In genomic region chr13:19603719-19604118, GRCm38 (mm10) we compare ENCODE assay signal across 22 mouse cellular contexts. TPM values are rescaled to one million over a fixed set of nuclear protein-coding genes. Genes with fewer than 3 reads are reported as not detected.
DNase-seq lines count a peak whose midpoint lies in the region; ATAC-seq and TF ChIP-seq lines count a peak whose summit lies in the region.
"Had no signal": no experiment of that assay in that cellular context is flagged by ENCODE, and none has a peak within 500 bp of the region (broad histone marks: within the 10 kb centered on the region; RNA-seq: fewer than 3 reads in every experiment).

No protein-coding gene starts in this region.

- TF ChIP-seq POLR2A in lung, adult 2 months (IDR thresholded peaks at IDR 0.05; ENCODE audit: borderline replicate concordance, extremely low read depth, low read depth, low read length) = no peak

- H3K27me3 ChIP-seq in lung, embryonic 16.5 days (ENCODE audit: control insufficient read depth, insufficient read depth, low read depth, low read length) = no peaks in the 10 kb centered on the region
- H3K27me3 ChIP-seq: embryonic facial prominence, embryonic 13.5 days; embryonic facial prominence, embryonic 15.5 days; forebrain, embryonic 12.5 days had no signal

- H3K9me3 ChIP-seq in lung, embryonic 16.5 days (ENCODE audit: control insufficient read depth, low read length) = no peaks in the 10 kb centered on the region
- H3K9me3 ChIP-seq: embryonic facial prominence, embryonic 13.5 days; embryonic facial prominence, embryonic 15.5 days; forebrain, embryonic 10.5 days; forebrain, embryonic 12.5 days had no signal

- no peak overlapping the region for H3K27ac ChIP-seq in lung, embryonic 16.5 days (ENCODE audit: low read length)
- H3K27ac ChIP-seq: embryonic facial prominence, embryonic 13.5 days; embryonic facial prominence, embryonic 15.5 days; forebrain, embryonic 10.5 days; forebrain, embryonic 12.5 days had no signal

- H3K4me1 ChIP-seq in lung, embryonic 16.5 days (replicated peaks; ENCODE audit: control insufficient read depth, insufficient read depth, low read length) = no peaks in the 10 kb centered on the region
- no peaks in the 10 kb centered on the region for H3K4me1 ChIP-seq in lung, adult 2 months (ENCODE audit: control insufficient read depth, insufficient read depth, low read length)
- H3K4me1 ChIP-seq: embryonic facial prominence, embryonic 13.5 days; embryonic facial prominence, embryonic 15.5 days; forebrain, embryonic 10.5 days; forebrain, embryonic 12.5 days had no signal

- TF ChIP-seq CTCF in lung, adult 2 months (IDR thresholded peaks at IDR 0.05; ENCODE audit: insufficient read depth, low read length) = no peak

- no peak overlapping the region for H3K9ac ChIP-seq in lung, embryonic 16.5 days (ENCODE audit: low read length)
- H3K9ac ChIP-seq: embryonic facial prominence, embryonic 13.5 days; embryonic facial prominence, embryonic 15.5 days; forebrain, embryonic 12.5 days had no signal

- no peaks in the 10 kb centered on the region for H3K36me3 ChIP-seq in lung, embryonic 16.5 days (ENCODE audit: control insufficient read depth, insufficient read depth, low read length)
- H3K36me3 ChIP-seq: embryonic facial prominence, embryonic 13.5 days; embryonic facial prominence, embryonic 15.5 days; forebrain, embryonic 10.5 days; forebrain, embryonic 12.5 days had no signal

- peak; percentile 23; the same call in 1 of the 2 replicates for ATAC-seq in lung, embryonic 16.5 days (ENCODE audit: low read depth)
- ATAC-seq: forebrain, embryonic 14.5 days had no signal

- DNase-seq in lung, postnatal 14 days = no peak
- peak; percentile 23 for DNase-seq in lung, postnatal 25 days (ENCODE audit: low spot score)
- no peak for DNase-seq in lung, adult 2 months
- DNase-seq in lung, postnatal 36 days = peak; percentile 8
- no peak for DNase-seq in ovary, adult 18-20 months (ENCODE audit: low spot score)
- DNase-seq: adrenal gland, adult 2 months; adrenal gland, postnatal 10 days; adrenal gland, postnatal 25 days; cerebellum, adult 11 months; cerebellum, adult 18-20 months; cerebellum, adult 8-10 months; cerebellum, adult 9-11 months; cerebellum, postnatal 14 days; cerebellum, postnatal 36 days; embryo, embryonic 11 days had no signal

- H3K4me3 ChIP-seq in lung, embryonic 16.5 days (ENCODE audit: low read length) = no peak overlapping the region
- H3K4me3 ChIP-seq in lung, adult 2 months (replicated peaks; ENCODE audit: extremely low read depth, low read depth, low read length) = no peak overlapping the region
- H3K4me3 ChIP-seq: embryonic facial prominence, embryonic 13.5 days; embryonic facial prominence, embryonic 15.5 days; erythroblast, embryonic 14.5 days; forebrain, embryonic 10.5 days; forebrain, embryonic 12.5 days had no signal

- 63% methylated on average over 1 of the region's 1 CpGs for WGBS in lung, embryonic 16.5 days
- WGBS in lung, adult 2 months = 58% methylated on average over 1 of the region's 1 CpGs

- no peak overlapping the region for H3K4me2 ChIP-seq in lung, embryonic 16.5 days (ENCODE audit: low read depth, low read length)
- H3K4me2 ChIP-seq: embryonic facial prominence, embryonic 13.5 days; embryonic facial prominence, embryonic 15.5 days; forebrain, embryonic 12.5 days had no signal

RNA-seq across cellular contexts. Expression of gene Epdr1, which starts 16.0 kb away (rescaled TPM):
- polyA plus RNA-seq in lung, embryonic 16.5 days (2015; fragmentation: Nextera tagmentation; extraction: Ambion mirVana) = 22.5 TPM in 2 replicates
- polyA plus RNA-seq in lung, adult 2 months (2012; rRNA removed) = 19.6 and 21.6 TPM in 2 replicates

RNA-seq across cellular contexts. Expression of gene Sfrp4, which starts 19.2 kb away (rescaled TPM):
- polyA plus RNA-seq in lung, embryonic 16.5 days (2015; fragmentation: Nextera tagmentation; extraction: Ambion mirVana) = 0.92 and 0.97 TPM in 2 replicates
- polyA plus RNA-seq in lung, adult 2 months (2012; rRNA removed) = 1.9 and 4.2 TPM in 2 replicates
- polyA plus RNA-seq: erythroblast, embryonic 14.5 days had no signal

Comparison
In these comparisons a context has a peak if more than half of its experiments do, and no peak if none do; other contexts are left out.
1. DNase-seq: peak in lung, postnatal 25 days (single experiment) and lung, postnatal 36 days (single experiment); none in lung, postnatal 14 days (single experiment), lung, adult 2 months (single experiment) and ovary, adult 18-20 months (single experiment).